Comparison of ENCODE assay signal across 9 mouse cellular contexts in genomic region chr16:58499172-58499584, GRCm38 (mm10). TPM values are rescaled to one million over a fixed set of nuclear protein-coding genes. Genes with fewer than 3 reads are reported as not detected.
DNase-seq lines count a peak whose midpoint lies in the region; ATAC-seq and TF ChIP-seq lines count a peak whose summit lies in the region.
"Had no signal": no experiment of that assay in that cellular context is flagged by ENCODE, and none has a peak within 500 bp of the region (broad histone marks: within the 10 kb centered on the region; RNA-seq: fewer than 3 reads in every experiment).

No protein-coding gene starts in this region.

- H3K9ac ChIP-seq in lung, postnatal 0 days (replicated peaks; ENCODE audit: low read depth): no peak overlapping the region
- no peak overlapping the region for H3K9ac ChIP-seq in hindbrain, embryonic 15.5 days
- H3K9ac ChIP-seq in midbrain, postnatal 0 days (replicated peaks; ENCODE audit: low read length, poor library complexity, severe bottlenecking): no peak overlapping the region

- DNase-seq in frontal cortex, postnatal 14 days (ENCODE audit: low spot score in 2 of 2): no peak
- DNase-seq in lung, postnatal 0 days (ENCODE audit: low spot score): no peak
- no peak for DNase-seq in lung, postnatal 4 days
- DNase-seq in midbrain, postnatal 0 days (ENCODE audit: low spot score): peak; percentile 42
- no peak for DNase-seq in thymus, postnatal 25 days
- DNase-seq: kidney, postnatal 36 days had no signal

- TF ChIP-seq EP300 in lung, postnatal 0 days (IDR thresholded peaks at IDR 0.05): no peak

- H3K4me1 ChIP-seq in lung, postnatal 0 days (ENCODE audit: insufficient read depth, low read depth, low read length): peaks cover 18% of the 10 kb centered on the region; the same call in 1 of the 2 replicates
- 0 out of 2 replicates have a peak, but pooled peaks cover 4% of the 10 kb centered on the region for H3K4me1 ChIP-seq in hindbrain, embryonic 15.5 days (replicated peaks)
- no peaks in the 10 kb centered on the region for H3K4me1 ChIP-seq in midbrain, postnatal 0 days (ENCODE audit: insufficient read depth, low read length)

- no peaks in the 10 kb centered on the region for H3K9me3 ChIP-seq in lung, postnatal 0 days (ENCODE audit: low read length)
- H3K9me3 ChIP-seq in hindbrain, embryonic 15.5 days: no peaks in the 10 kb centered on the region
- no peaks in the 10 kb centered on the region for H3K9me3 ChIP-seq in midbrain, postnatal 0 days (ENCODE audit: low read length)

- 0 out of 2 replicates have a peak overlapping the region, but pooled peaks have one; percentile 28 for H3K27ac ChIP-seq in lung, postnatal 0 days (ENCODE audit: low read length)
- peak overlapping the region; percentile 49; the same call in 1 of the 2 replicates for H3K27ac ChIP-seq in hindbrain, embryonic 15.5 days (replicated peaks)
- H3K27ac ChIP-seq in midbrain, postnatal 0 days (ENCODE audit: low read depth, low read length): no peak overlapping the region

- no peaks in the 10 kb centered on the region for H3K27me3 ChIP-seq in lung, postnatal 0 days (replicated peaks; ENCODE audit: insufficient read depth, low read length)
- H3K27me3 ChIP-seq in hindbrain, embryonic 15.5 days: no peaks in the 10 kb centered on the region
- no peaks in the 10 kb centered on the region for H3K27me3 ChIP-seq in midbrain, postnatal 0 days (ENCODE audit: insufficient read depth, low read length)

- 0 out of 2 replicates have a peak, but pooled peaks have one; percentile 5 for ATAC-seq in frontal cortex, adult (ENCODE audit: low TSS enrichment)
- ATAC-seq in lung, postnatal 0 days: 0 out of 2 replicates have a peak, but pooled peaks have one; percentile 6
- ATAC-seq in hindbrain, embryonic 15.5 days (ENCODE audit: low FRiP score, low read depth): peak; percentile 82
- ATAC-seq in midbrain, postnatal 0 days (ENCODE audit: low FRiP score): peak; percentile 66
- ATAC-seq in monocyte, adult 5-6 weeks (replicated peaks; ENCODE audit: insufficient number of reproducible peaks, low FRiP score, low TSS enrichment, poor library complexity, severe bottlenecking): no peak

- no peak overlapping the region for H3K4me2 ChIP-seq in lung, postnatal 0 days (replicated peaks; ENCODE audit: low read depth, low read length)
- no peak overlapping the region for H3K4me2 ChIP-seq in hindbrain, embryonic 15.5 days
- no peak overlapping the region for H3K4me2 ChIP-seq in midbrain, postnatal 0 days (ENCODE audit: low read depth, low read length, poor library complexity, severe bottlenecking)

- no peak for TF ChIP-seq CTCF in lung, postnatal 0 days (IDR thresholded peaks at IDR 0.05)
- no peak for TF ChIP-seq CTCF in midbrain, postnatal 0 days (IDR thresholded peaks at IDR 0.05)

- H3K36me3 ChIP-seq in lung, postnatal 0 days (ENCODE audit: insufficient read depth, low read length): no peaks in the 10 kb centered on the region
- no peaks in the 10 kb centered on the region for H3K36me3 ChIP-seq in hindbrain, embryonic 15.5 days
- H3K36me3 ChIP-seq in midbrain, postnatal 0 days (ENCODE audit: insufficient read depth, low read length): no peaks in the 10 kb centered on the region

- 38% methylated on average over 1 of the region's 1 CpGs for WGBS in lung, postnatal 0 days
- 68% methylated on average over 1 of the region's 1 CpGs for WGBS in hindbrain, embryonic 15.5 days
- 34% methylated on average over 1 of the region's 1 CpGs for WGBS in midbrain, postnatal 0 days

- H3K4me3 ChIP-seq in lung, postnatal 0 days (ENCODE audit: low read depth, low read length): no peak overlapping the region
- no peak overlapping the region for H3K4me3 ChIP-seq in hindbrain, embryonic 15.5 days
- no peak overlapping the region for H3K4me3 ChIP-seq in midbrain, postnatal 0 days (ENCODE audit: low read depth, low read length)

RNA-seq across cellular contexts. Expression of gene St3gal6, which starts 24.9 kb away (rescaled TPM):
- polyA plus RNA-seq in lung, postnatal 0 days (2015; fragmentation: Nextera tagmentation; extraction: Ambion mirVana): 52.3 and 56.0 TPM in 2 replicates
- 13.2 and 14.2 TPM in 2 replicates for polyA plus RNA-seq in hindbrain, embryonic 15.5 days (2015; fragmentation: Nextera tagmentation; extraction: Ambion mirVana)
- 3.8 and 6.5 TPM in 2 replicates for total RNA-seq in midbrain, postnatal 0 days (2014; rRNA removed)
- polyA plus RNA-seq in midbrain, postnatal 0 days (2015; fragmentation: Nextera tagmentation; extraction: Ambion mirVana): 14.9 and 18.0 TPM in 2 replicates
- 43.7 to 77.1 TPM (median 49.8 TPM) in 3 replicates for total RNA-seq in monocyte, adult 5-6 weeks (2017)
